Mouse (Mus musculus) right cerebral cortex, postnatal 25 days (tissue): ENCODE data around the gene Omp.

ENCODE experiments used
- DNase-seq: peaks from one replicate; pipeline ENCODE4 v3.0.0; 2022

The Omp gene

GRCm38 (mm10) chr7:98095852-98096251 is 49.5 kb downstream of the Omp start:
- DNase-seq, result no peak
